30 mouse cellular contexts compared by ENCODE assay signal in the genomic region with DNA sequence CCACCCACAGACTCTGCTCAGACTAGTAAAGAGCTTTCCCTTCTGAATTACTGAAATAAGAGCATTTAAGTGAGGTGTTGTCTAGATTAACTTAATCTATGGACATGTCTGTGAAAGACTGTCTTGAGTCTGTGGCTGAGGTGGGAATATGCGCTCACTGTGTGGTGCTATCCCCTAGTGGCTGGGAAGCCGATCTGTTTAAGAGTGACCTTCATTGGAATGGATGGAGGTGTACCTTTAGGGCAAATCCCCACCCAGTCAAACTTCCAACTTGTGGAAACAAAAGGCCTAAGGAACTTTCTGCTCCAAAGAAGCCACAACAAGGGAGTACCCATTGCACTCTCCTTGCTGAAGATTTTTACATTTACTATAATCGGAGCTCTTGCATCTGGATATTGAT. TPM values are rescaled to one million over a fixed set of nuclear protein-coding genes. Genes with fewer than 3 reads are reported as not detected.
DNase-seq lines count a peak whose midpoint lies in the region; ATAC-seq and TF ChIP-seq lines count a peak whose summit lies in the region.
"Had no signal": no experiment of that assay in that cellular context is flagged by ENCODE, and none has a peak within 500 bp of the region (broad histone marks: within the 10 kb centered on the region; RNA-seq: fewer than 3 reads in every experiment).

No protein-coding gene starts in this region.

- no peak overlapping the region for H3K9ac ChIP-seq in heart, embryonic 11.5 days (ENCODE audit: low read depth, low read length)
- no peak overlapping the region for H3K9ac ChIP-seq in forebrain, embryonic 11.5 days (ENCODE audit: low read length)
- H3K9ac ChIP-seq: embryonic facial prominence, embryonic 13.5 days; embryonic facial prominence, embryonic 15.5 days; forebrain, embryonic 13.5 days; forebrain, embryonic 15.5 days; forebrain, postnatal 0 days had no signal

- no peaks in the 10 kb centered on the region for H3K27me3 ChIP-seq in heart, embryonic 11.5 days (ENCODE audit: control insufficient read depth, insufficient read depth, low read length)
- no peaks in the 10 kb centered on the region for H3K27me3 ChIP-seq in E14TG2a.4 (ENCODE audit: insufficient read depth, low read length)
- no peaks in the 10 kb centered on the region for H3K27me3 ChIP-seq in forebrain, embryonic 11.5 days (ENCODE audit: control insufficient read depth, insufficient read depth, low read length)
- H3K27me3 ChIP-seq: CH12.LX; embryonic facial prominence, embryonic 13.5 days; embryonic facial prominence, embryonic 15.5 days; forebrain, embryonic 13.5 days; forebrain, embryonic 15.5 days; Patski had no signal

- no peaks in the 10 kb centered on the region for H3K36me3 ChIP-seq in heart, embryonic 11.5 days (ENCODE audit: control insufficient read depth, insufficient read depth, low read length)
- H3K36me3 ChIP-seq in E14TG2a.4 (ENCODE audit: insufficient read depth, low read length), result no peaks in the 10 kb centered on the region
- no peaks in the 10 kb centered on the region for H3K36me3 ChIP-seq in forebrain, embryonic 11.5 days (ENCODE audit: control insufficient read depth, insufficient read depth, low read length)
- H3K36me3 ChIP-seq: embryonic facial prominence, embryonic 13.5 days; embryonic facial prominence, embryonic 15.5 days; forebrain, embryonic 10.5 days; forebrain, embryonic 15.5 days had no signal

- no peak for ATAC-seq in heart, embryonic 11.5 days (replicated peaks; ENCODE audit: insufficient number of reproducible peaks, low FRiP score, low TSS enrichment)
- no peak for ATAC-seq in forebrain, embryonic 11.5 days (replicated peaks; ENCODE audit: low FRiP score)
- ATAC-seq: activated CD4-positive, CD25-positive, alpha-beta regulatory T cell, adult 4 months; CD4-positive, CD25-positive, alpha-beta regulatory T cell, adult 4 months; forebrain, embryonic 13.5 days; forebrain, embryonic 15.5 days; forebrain, postnatal 0 days; Patski had no signal

- no peak overlapping the region for H3K4me2 ChIP-seq in heart, embryonic 11.5 days
- no peak overlapping the region for H3K4me2 ChIP-seq in forebrain, embryonic 11.5 days (ENCODE audit: low read depth, low read length, severe bottlenecking)
- H3K4me2 ChIP-seq: embryonic facial prominence, embryonic 13.5 days; embryonic facial prominence, embryonic 15.5 days; forebrain, embryonic 13.5 days; forebrain, embryonic 15.5 days had no signal

- H3K4me3 ChIP-seq in heart, embryonic 11.5 days (ENCODE audit: low read depth, low read length), result no peak overlapping the region
- H3K4me3 ChIP-seq in E14TG2a.4 (replicated peaks; ENCODE audit: low read length), result no peak overlapping the region
- H3K4me3 ChIP-seq in forebrain, embryonic 11.5 days (ENCODE audit: low read depth, low read length), result no peak overlapping the region
- H3K4me3 ChIP-seq: embryonic facial prominence, embryonic 13.5 days; embryonic facial prominence, embryonic 15.5 days; erythroblast, embryonic 14.5 days; forebrain, embryonic 10.5 days; forebrain, embryonic 13.5 days; forebrain, embryonic 15.5 days had no signal

- no peak overlapping the region for H3K27ac ChIP-seq in heart, embryonic 11.5 days (ENCODE audit: low read depth, low read length)
- no peak overlapping the region for H3K27ac ChIP-seq in forebrain, embryonic 11.5 days (ENCODE audit: low read depth, low read length)
- H3K27ac ChIP-seq: embryonic facial prominence, embryonic 13.5 days; embryonic facial prominence, embryonic 15.5 days; forebrain, embryonic 10.5 days; forebrain, embryonic 13.5 days; forebrain, embryonic 15.5 days had no signal

- no peaks in the 10 kb centered on the region for H3K4me1 ChIP-seq in heart, embryonic 11.5 days (ENCODE audit: control insufficient read depth, insufficient read depth, low read length)
- peaks cover 15% of the 10 kb centered on the region for H3K4me1 ChIP-seq in E14TG2a.4 (replicated peaks; ENCODE audit: low read depth, low read length)
- no peaks in the 10 kb centered on the region for H3K4me1 ChIP-seq in forebrain, embryonic 11.5 days (replicated peaks; ENCODE audit: control insufficient read depth, insufficient read depth, low read length)
- H3K4me1 ChIP-seq: embryonic facial prominence, embryonic 13.5 days; embryonic facial prominence, embryonic 15.5 days; forebrain, embryonic 10.5 days; forebrain, embryonic 13.5 days; forebrain, embryonic 15.5 days had no signal

- DNase-seq in heart, adult 11 months, result peak; percentile 54
- DNase-seq in ES-CJ7 (ENCODE audit: low read depth, low spot score) (peak; percentile 81), R1 (ENCODE audit: low read depth, low spot score) (peak; percentile 48)
- DNase-seq in cerebellum, postnatal 4 days (ENCODE audit: low spot score in 2 of 2), result no peak
- DNase-seq in forebrain, embryonic 11.5 days (ENCODE audit: low spot score), result no peak
- DNase-seq in urinary bladder, adult 18-20 months (ENCODE audit: low spot score in 2 of 2), result no peak
- DNase-seq: adrenal gland, adult 8-10 months; adrenal gland, postnatal 14 days; adrenal gland, postnatal 36 days; B cell, adult 2 months; cerebellum, adult 11-12 months; cerebellum, adult 2 months; cerebellum, adult 9-10 months; cerebellum, postnatal 10 days; cerebellum, postnatal 25 days; embryo, embryonic 11 days; forebrain, postnatal 0 days had no signal

- H3K9me3 ChIP-seq in heart, embryonic 11.5 days (replicated peaks; ENCODE audit: control insufficient read depth, low read length), result no peaks in the 10 kb centered on the region
- H3K9me3 ChIP-seq in E14TG2a.4 (ENCODE audit: low read length), result no peaks in the 10 kb centered on the region
- no peaks in the 10 kb centered on the region for H3K9me3 ChIP-seq in forebrain, embryonic 11.5 days (ENCODE audit: control insufficient read depth, low read length)
- H3K9me3 ChIP-seq: embryonic facial prominence, embryonic 13.5 days; embryonic facial prominence, embryonic 15.5 days; forebrain, embryonic 10.5 days; forebrain, embryonic 13.5 days; forebrain, embryonic 15.5 days; G1E had no signal

- 86% methylated on average over 3 of the region's 3 CpGs for WGBS in heart, embryonic 11.5 days (ENCODE audit: insufficient replicate concordance)
- 88% methylated on average over 3 of the region's 3 CpGs for WGBS in forebrain, embryonic 11.5 days

- TF ChIP-seq CTCF in E14TG2a.4 (conservative IDR thresholded peaks at IDR 0.05; ENCODE audit: low read length), result peak; percentile 14; the same call in 1 of the 2 replicates

RNA-seq across cellular contexts. Expression of a gene that starts 23.9 kb away (rescaled TPM):
- 33.2 and 37.4 TPM in 2 replicates for polyA plus RNA-seq in heart, embryonic 11.5 days (2014; fragmentation: Nextera tagmentation; extraction: Ambion mirVana)
- 49.8 and 57.2 TPM in 2 replicates for polyA plus RNA-seq in forebrain, embryonic 11.5 days (2014; fragmentation: Nextera tagmentation; extraction: Ambion mirVana)

RNA-seq across cellular contexts. Expression of a gene that starts 24.1 kb away (rescaled TPM):
- 12.5 and 16.7 TPM in 2 replicates for polyA plus RNA-seq in heart, embryonic 11.5 days (2014; fragmentation: Nextera tagmentation; extraction: Ambion mirVana)
- 18.3 and 19.9 TPM in 2 replicates for polyA plus RNA-seq in forebrain, embryonic 11.5 days (2014; fragmentation: Nextera tagmentation; extraction: Ambion mirVana)

Comparison
In these comparisons a context has a peak if more than half of its experiments do, and no peak if none do; other contexts are left out.
1. DNase-seq: peak in heart, adult 11 months (single experiment), ES-CJ7 (single experiment) and R1 (single experiment); none in cerebellum, postnatal 4 days (0 of 2), forebrain, embryonic 11.5 days (single experiment) and urinary bladder, adult 18-20 months (0 of 2).